Mouse (Mus musculus) thymus, adult 2 months (tissue): Measurements from ENCODE around the gene Fam168a.

Experiments
- CTCF ChIP-seq: fragments of 200-500 bp; IDR thresholded peaks from 2 replicates; pipeline ENCODE4 v1.5.1; 2012; ENCODE audit warnings: mild to moderate bottlenecking, control low read depth, low read length, moderate library complexity, borderline replicate concordance; ENCODE audit not compliant: control insufficient read depth, poor library complexity, insufficient read depth; ENCODE audit errors: extremely low read depth
- POLR2A ChIP-seq: fragments of 200-500 bp; IDR thresholded peaks from 2 replicates; pipeline ENCODE4 v1.6.1; 2012; ENCODE audit warnings: mild to moderate bottlenecking, low read length, control low read depth, moderate library complexity; ENCODE audit not compliant: control insufficient read depth, poor library complexity, insufficient read depth; ENCODE audit errors: extremely low read depth

GRCm38 (mm10) chr7:100767568-100767967 is 61.1 kb downstream of the Fam168a start:
- no peak for TF ChIP-seq CTCF
- TF ChIP-seq POLR2A = no peak
